Mouse (Mus musculus): ENCODE results near the gene Crispld2.

DNA sequence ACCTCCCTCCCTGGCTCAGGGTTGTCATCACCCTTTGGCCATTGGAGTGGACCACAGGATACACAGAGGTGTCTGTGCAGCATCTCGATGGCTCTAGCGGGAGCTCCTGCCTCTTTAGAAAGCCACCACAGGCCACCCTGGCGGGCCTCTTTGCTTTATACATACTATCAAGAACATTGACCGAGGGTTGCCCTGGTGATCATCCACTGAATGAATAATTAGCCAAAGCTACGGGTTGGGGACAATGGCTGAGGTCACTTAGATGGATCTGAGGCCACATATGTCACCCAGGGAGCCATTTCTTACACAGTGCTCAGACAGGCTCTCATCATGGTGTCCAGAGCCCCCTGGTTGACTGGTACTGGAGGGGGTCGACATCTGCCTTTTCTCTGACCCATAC lies 26.1 kb downstream of the Crispld2 start:
- no peak for TF ChIP-seq CTCF (conservative IDR thresholded peaks at IDR 0.05; ENCODE audit: low read length)
- TF ChIP-seq NANOG (IDR thresholded peaks at IDR 0.05; ENCODE audit: borderline replicate concordance, low read length): no peak
- TF ChIP-seq POU5F1 (IDR thresholded peaks at IDR 0.05; ENCODE audit: borderline replicate concordance, low read length): no peak
